Mouse (Mus musculus) neural tube, embryonic 10.5 days (tissue): ENCODE measurements around the gene Pcmtd2.
"Not testable (repeated sequence)": the region's sequence is repeated elsewhere in the genome, so short reads cannot be mapped to it uniquely, and the experiment has no call there.

Experiments
- DNase-seq: peaks from one replicate; pipeline ENCODE4 v3.0.0-alpha.2; 2017; ENCODE audit warnings: low spot score; ENCODE audit errors: extremely low spot score

Pcmtd2 gene

DNA sequence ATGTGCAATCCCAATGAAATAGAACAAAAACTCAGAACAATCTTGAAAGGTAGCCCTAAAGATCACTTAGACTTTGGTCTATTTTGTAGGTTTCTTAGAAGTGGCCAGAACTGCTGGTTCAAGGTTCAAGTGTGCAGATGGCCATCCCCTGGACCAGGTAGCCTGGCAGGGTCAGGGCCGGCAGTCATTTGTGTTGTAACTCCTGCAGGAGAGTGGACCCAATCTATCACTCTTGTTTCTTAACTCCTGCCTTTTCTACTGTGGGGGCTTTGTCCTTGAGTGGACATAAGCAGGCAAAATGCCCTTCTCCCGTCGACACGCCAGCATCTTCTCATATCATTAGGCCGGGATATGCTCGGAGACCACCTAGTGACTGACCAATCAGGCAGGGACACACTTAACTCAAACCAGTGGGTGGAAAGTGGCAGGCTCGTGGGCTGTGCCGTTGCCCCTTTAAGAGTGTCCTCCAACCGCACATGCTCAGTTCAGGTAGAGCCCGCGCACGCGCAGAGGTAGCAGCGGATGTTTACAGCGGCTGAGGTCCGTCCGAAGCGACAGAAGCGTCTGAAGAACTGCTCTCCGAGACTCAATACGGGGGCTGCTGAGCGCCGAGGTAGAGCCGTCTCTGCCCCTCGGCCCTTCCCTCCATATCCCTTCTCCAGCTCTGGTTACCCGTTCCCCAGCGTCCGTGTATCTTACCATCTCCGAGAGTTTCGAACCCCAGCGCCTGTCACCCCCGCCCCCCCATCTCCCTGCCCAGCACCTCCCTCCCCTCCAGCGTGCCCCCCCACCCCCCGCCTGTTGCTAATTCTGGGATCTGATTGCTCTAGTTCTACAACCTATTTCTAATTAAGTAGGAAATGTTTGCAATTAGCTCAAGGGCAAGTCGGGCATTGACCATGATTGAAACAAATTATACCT is at the start of gene Pcmtd2:
Gene Pcmtd2 (plus strand): TSS at position 483 of the 921 bp plus-strand sequence.
- DNase-seq: peak; percentile 89

DNA sequence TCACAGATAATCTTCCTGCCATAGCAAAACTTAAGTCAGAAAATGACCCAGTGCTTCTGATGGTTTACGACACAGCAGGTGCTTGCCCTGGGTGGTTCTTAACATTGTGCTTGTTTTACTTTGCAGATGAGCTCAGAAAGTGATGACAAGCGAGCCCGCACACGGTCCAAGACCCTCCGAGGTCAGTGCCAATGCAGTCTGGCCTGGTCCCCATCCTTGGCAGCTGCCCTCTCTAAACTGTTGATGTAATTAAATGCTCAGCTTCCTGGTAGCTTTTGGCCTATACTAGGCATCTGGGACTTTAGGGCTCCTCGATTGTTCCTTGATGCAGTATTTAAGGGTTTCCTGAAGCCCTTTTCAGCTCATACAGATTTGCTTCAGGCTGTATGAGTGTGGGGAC is 48.3 kb upstream of the Pcmtd2 start:
- no peak for DNase-seq

GRCm38 (mm10) chr2:181793186-181793585 is 44.5 kb upstream of the Pcmtd2 start:
- not testable (repeated sequence) for DNase-seq

DNA sequence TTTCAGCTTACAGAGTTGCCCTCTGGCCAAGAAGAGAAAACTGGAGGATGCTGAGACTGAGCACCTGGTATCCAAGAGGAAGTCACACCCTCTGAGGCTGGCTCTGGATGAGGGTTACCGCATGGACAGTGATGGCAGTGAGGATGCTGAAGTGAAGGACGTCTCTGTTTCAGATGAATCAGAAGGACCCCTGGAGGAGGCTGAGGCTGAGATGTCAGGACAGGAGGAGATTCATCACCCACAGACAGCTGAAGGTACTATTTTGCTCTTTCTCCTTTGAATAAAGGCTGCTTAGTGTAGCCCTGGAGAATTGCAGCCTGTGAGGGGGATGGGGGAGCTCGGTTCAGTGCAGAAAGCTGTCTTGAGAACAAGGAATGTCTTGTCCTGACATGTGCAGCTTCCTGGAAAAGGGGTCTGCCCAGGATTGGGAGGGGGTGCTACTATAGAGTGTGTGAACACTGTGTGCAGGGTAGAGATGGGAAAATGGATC is 42.0 kb upstream of the Pcmtd2 start:
- no peak for DNase-seq

GRCm38 (mm10) chr2:181797672-181798071 is 40.0 kb upstream of the Pcmtd2 start:
- DNase-seq: no peak

DNA sequence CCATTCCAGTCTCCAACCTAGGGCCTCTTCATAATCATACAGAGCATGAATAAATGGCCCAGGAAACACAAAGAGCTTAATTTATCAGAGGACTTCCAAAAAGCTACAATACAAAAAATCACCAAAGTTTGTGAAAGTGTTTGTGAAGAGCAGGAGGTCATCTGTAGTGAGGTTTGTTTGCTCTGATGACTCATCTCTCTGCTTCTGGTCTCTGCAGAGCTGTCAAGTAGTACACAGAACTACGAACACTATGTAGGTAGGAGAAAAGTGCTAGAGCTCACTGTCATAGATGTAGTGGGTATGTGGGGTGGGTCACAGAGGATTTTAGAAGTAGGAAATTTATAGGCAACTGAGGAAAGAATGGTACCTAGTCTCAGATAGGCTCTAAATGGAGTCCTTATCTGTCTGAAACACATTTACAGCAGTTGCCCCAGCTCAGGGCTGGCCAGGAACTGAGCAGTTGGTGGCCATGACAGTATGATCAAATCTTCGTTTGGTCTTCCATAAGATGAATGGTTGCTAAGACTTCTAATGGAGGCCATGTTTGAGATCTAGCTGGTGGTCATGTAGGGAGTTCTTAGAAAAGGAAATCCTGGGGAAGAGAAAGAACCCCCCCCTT is 8.5 kb upstream of the Pcmtd2 start:
- DNase-seq: no peak

GRCm38 (mm10) chr2:181832745-181833144 is 4.9 kb upstream of the Pcmtd2 start:
- DNase-seq: no peak

DNA sequence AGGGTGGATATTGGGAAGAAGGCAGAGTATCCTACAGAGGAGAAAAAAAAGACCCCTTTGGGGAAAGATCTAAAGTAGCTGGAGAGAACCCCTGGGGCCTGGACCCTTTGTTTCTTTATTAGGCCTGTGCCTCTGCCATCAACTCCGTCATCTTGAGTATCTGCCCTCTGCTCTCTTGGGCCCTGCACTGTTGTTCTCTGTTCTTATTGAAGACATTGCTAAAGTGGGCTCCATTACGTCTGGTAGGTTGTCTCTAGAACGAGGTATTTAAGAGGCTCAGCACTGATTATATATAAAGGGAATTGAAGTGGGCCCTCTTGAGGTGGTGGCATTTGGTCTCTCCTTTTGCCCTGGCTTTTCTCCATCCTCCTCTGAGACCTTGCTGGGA is 633 bp downstream of the Pcmtd2 start:
- DNase-seq: no peak

DNA sequence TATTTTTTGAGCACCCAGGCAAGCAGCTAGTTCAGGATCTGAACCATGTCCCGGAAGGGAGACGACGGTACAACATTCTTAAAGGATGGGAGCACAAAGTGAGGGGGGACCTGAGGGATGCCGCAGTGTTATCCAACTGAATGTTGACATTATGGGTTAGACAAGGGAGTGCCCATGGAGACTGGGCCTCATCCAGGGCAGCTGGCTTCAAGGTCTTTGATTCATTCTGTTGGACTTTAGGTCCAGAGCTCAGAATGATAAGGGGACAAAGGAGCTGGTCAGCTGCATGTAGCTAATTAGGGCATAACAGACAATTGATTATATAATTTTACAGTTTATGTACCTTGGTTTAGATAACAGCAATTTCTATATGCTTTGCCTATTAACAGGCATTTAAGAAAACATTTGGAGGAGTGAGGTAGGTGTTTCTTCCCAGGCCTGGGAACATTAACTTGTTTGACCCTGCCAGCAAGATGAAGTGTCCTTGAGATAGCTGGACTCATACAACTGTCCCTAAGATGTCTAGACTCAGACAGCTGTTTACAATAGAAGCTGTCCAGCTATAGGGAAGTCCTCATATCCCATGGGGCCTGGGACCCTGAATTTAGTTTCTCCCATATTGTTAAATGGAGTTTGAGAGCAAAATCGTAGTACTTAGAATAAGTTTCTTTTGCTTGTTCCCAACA is 8.2 kb downstream of the Pcmtd2 start:
- no peak for DNase-seq

- peak; percentile 86 for DNase-seq
Measured at GRCm38 (mm10) chr2:181863791-181864535, 26.3 kb downstream of the Pcmtd2 start, which contains the start of gene Polr3k. Gene Polr3k, plus strand, starts transcription at chr2:181864337.

- no peak for DNase-seq
Measured at GRCm38 (mm10) chr2:181864536-181864860, 26.8 kb downstream of the Pcmtd2 start.

DNA sequence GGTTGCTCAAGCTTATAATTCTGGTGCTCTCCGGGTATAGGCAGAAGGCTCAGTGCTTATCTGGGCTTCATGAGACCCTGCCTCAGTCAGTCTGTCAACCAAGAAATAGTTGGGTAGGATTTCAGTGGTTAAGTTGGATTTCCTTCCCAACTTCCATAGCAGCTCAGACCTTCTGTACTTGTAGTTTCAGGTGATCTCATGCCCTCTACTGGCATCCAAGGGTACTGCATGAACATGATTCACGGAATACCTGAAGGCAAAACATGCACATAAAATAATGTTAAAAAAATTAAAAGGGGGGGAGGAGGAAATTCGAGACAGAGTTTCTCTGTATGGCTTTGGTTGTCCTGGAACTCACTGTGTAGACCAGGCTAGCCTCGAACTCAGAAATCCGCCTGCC is 29.3 kb downstream of the Pcmtd2 start:
- DNase-seq: peak; percentile 69

- DNase-seq: no peak
Measured at GRCm38 (mm10) chr2:181871039-181871438, 33.4 kb downstream of the Pcmtd2 start.

DNA sequence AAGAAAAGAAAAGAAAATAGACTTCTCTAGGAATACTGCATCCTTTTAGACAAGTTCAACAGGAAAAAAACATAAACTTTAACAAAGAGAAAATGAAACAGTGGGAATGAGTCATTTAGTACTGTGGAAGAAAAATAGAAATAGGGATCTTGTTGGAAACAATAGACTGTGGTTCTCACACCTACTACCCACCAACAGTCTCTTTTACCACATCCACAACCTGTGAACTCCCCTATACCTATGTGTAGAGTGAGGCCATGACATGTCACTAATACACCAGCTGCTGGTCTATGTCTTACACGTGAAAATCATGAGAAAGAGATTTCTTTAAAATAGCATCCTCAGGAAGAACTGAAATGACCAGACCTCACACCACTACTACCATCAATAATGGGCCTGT is 41.2 kb downstream of the Pcmtd2 start:
- no peak for DNase-seq

- no peak for DNase-seq
Measured at GRCm38 (mm10) chr2:181883022-181883749, 45.5 kb downstream of the Pcmtd2 start.
